Mouse (Mus musculus) forebrain, embryonic 11.5 days (tissue): ENCODE measurements around the gene Notch2. TPM values are rescaled to one million over a fixed set of nuclear protein-coding genes. Genes with fewer than 3 reads are reported as not detected.

Experiments
- ATAC-seq: fragments of 200-750 bp; cut with Nextera tagmentation; replicated peaks from 2 replicates; pipeline ENCODE4 v1.8.0; 2017; ENCODE audit warnings: moderate TSS enrichment; ENCODE audit not compliant: low FRiP score
- DNase-seq: peaks from one replicate; pipeline ENCODE4 v3.0.0-alpha.2; 2017; ENCODE audit warnings: low spot score
- H3K27ac ChIP-seq: fragments of 300-500 bp; sonication (generic); 2 replicates; pipeline ENCODE4 v1.5.1; 2014; ENCODE audit warnings: low read depth, low read length
- H3K27me3 ChIP-seq: fragments of 300-500 bp; sonication (generic); 2 replicates; pipeline ENCODE4 v1.6.1; 2014; ENCODE audit warnings: mild to moderate bottlenecking, low read length, mixed read lengths; ENCODE audit not compliant: control insufficient read depth, insufficient read depth
- H3K36me3 ChIP-seq: fragments of 300-500 bp; sonication (generic); 2 replicates; pipeline ENCODE4 v1.6.1; 2014; ENCODE audit warnings: mild to moderate bottlenecking, low read length, moderate library complexity, mixed read lengths; ENCODE audit not compliant: control insufficient read depth, insufficient read depth
- H3K4me1 ChIP-seq: fragments of 300-500 bp; sonication (generic); replicated peaks from 2 replicates; pipeline ENCODE4 v1.6.1; 2014; ENCODE audit warnings: low read length, mixed read lengths; ENCODE audit not compliant: control insufficient read depth, insufficient read depth
- H3K4me2 ChIP-seq: fragments of 300-500 bp; sonication (generic); 2 replicates; pipeline ENCODE4 v1.6.1; 2014; ENCODE audit warnings: low read depth, mild to moderate bottlenecking, low read length, moderate library complexity, mixed read lengths; ENCODE audit not compliant: severe bottlenecking
- H3K4me3 ChIP-seq: fragments of 300-500 bp; sonication (generic); 2 replicates; pipeline ENCODE4 v1.5.1; 2014; ENCODE audit warnings: low read depth, low read length
- H3K9ac ChIP-seq: fragments of 300-500 bp; sonication (generic); 2 replicates; pipeline ENCODE4 v1.6.1; 2014; ENCODE audit warnings: low read length
- H3K9me3 ChIP-seq: fragments of 300-500 bp; sonication (generic); 2 replicates; pipeline ENCODE4 v1.6.1; 2016; ENCODE audit warnings: low read length, mixed read lengths; ENCODE audit not compliant: control insufficient read depth
- WGBS: fragments of 180-500 bp; shearing (Covaris S2); extraction: QIAGEN DNeasy Blood & Tissue Kit; methylation state at CpG from one replicate; pipeline ENCODE4 v1.1.7; 2014; 5-methylcytosine and 5-hydroxymethylcytosine counted together
- polyA plus RNA-seq: library from polyadenylated mRNA; unstranded; fragments of >200 nt; fragmentation: Nextera tagmentation; extraction: Ambion mirVana; gene quantifications from 2 replicates; pipeline ENCODE4 v1.2.1, GENCODE M21; 2014

The Notch2 gene
- polyA plus RNA-seq, 1 experiment from 2014 or later, result 27.6 TPM

GRCm38 (mm10) chr3:98004231-98004630 lies 9.1 kb upstream of the Notch2 start:
- ATAC-seq (no peak), DNase-seq (no peak)
- Histone ChIP-seq H3K27me3 (no peaks in the 10 kb centered on the region), H3K9ac (no peak overlapping the region), H3K36me3 (no peaks in the 10 kb centered on the region), H3K4me1 (no peaks in the 10 kb centered on the region), H3K4me3 (no peak overlapping the region), H3K27ac (no peak overlapping the region), H3K9me3 (no peaks in the 10 kb centered on the region), H3K4me2 (no peak overlapping the region)
- WGBS, result 85% methylated on average over 3 of the region's 3 CpGs

- H3K4me1 ChIP-seq, result no peaks in the 10 kb centered on the region
- H3K4me3 ChIP-seq, result no peak overlapping the region
- no peak overlapping the region for H3K9ac ChIP-seq
- no peaks in the 10 kb centered on the region for H3K9me3 ChIP-seq
- WGBS, result 88% methylated on average over 5 of the region's 5 CpGs
- no peaks in the 10 kb centered on the region for H3K36me3 ChIP-seq
- DNase-seq (no peak), ATAC-seq (no peak)
- H3K4me2 ChIP-seq, result no peak overlapping the region
- no peaks in the 10 kb centered on the region for H3K27me3 ChIP-seq
- H3K27ac ChIP-seq, result no peak overlapping the region
Observed at GRCm38 (mm10) chr3:98005306-98005705, 8.0 kb upstream of the Notch2 start.

DNA sequence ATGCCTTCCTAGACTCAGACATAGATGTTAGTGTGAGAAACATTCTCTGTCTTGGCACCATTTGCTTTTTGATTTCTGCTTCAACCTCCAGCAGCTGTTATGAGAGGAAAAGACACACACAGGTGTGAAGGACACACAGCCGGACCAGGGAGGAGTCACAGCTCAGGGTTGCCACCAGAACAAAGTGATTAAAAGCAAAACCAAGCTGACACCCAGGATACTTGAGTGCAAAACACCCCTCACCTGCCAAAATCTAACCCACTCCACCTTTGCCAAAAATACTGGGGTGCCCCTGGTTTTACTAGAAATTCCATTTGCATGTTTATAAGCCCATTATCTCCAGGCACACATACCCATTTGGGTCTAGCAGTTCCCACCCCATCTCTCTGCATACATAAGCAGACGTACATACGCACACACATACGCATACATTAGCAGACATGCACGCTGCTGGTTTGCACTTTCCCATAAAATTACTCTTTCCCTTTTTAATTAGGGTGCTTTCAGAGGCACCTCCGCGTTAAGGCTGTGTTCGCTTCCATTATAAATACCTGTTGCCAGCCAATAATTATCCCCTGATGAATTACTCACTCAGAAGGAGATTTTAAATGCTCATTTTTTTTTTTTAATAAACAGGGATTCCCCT lies 7.2 kb upstream of the Notch2 start:
- no peak for DNase-seq
- no peak overlapping the region for H3K27ac ChIP-seq
- no peak for ATAC-seq
- no peaks in the 10 kb centered on the region for H3K27me3 ChIP-seq
- H3K4me3 ChIP-seq, result no peak overlapping the region
- no peak overlapping the region for H3K9ac ChIP-seq
- no peak overlapping the region for H3K4me2 ChIP-seq
- 64% methylated on average over 8 of the region's 8 CpGs for WGBS
- H3K4me1 ChIP-seq, result no peaks in the 10 kb centered on the region
- H3K9me3 ChIP-seq, result no peaks in the 10 kb centered on the region
- no peaks in the 10 kb centered on the region for H3K36me3 ChIP-seq

GRCm38 (mm10) chr3:98006973-98007372 lies 6.4 kb upstream of the Notch2 start:
- H3K9ac ChIP-seq, result no peak overlapping the region
- no peaks in the 10 kb centered on the region for H3K4me1 ChIP-seq
- no peak overlapping the region for H3K27ac ChIP-seq
- no peak for ATAC-seq
- no peak for DNase-seq
- no peaks in the 10 kb centered on the region for H3K9me3 ChIP-seq
- H3K27me3 ChIP-seq, result no peaks in the 10 kb centered on the region
- WGBS, result 89% methylated on average over 5 of the region's 5 CpGs
- no peaks in the 10 kb centered on the region for H3K36me3 ChIP-seq
- no peak overlapping the region for H3K4me2 ChIP-seq
- no peak overlapping the region for H3K4me3 ChIP-seq

- H3K27ac ChIP-seq, result no peak overlapping the region
- no peak overlapping the region for H3K4me2 ChIP-seq
- H3K36me3 ChIP-seq, result no peaks in the 10 kb centered on the region
- H3K4me3 ChIP-seq, result no peak overlapping the region
- ATAC-seq (no peak), DNase-seq (no peak)
- no peaks in the 10 kb centered on the region for H3K27me3 ChIP-seq
- WGBS, result 81% methylated on average over 6 of the region's 6 CpGs
- no peak overlapping the region for H3K9ac ChIP-seq
- no peaks in the 10 kb centered on the region for H3K9me3 ChIP-seq
- 0 out of 2 replicates have a peak, but pooled peaks cover 2% of the 10 kb centered on the region for H3K4me1 ChIP-seq
Observed at GRCm38 (mm10) chr3:98008143-98008542, 5.2 kb upstream of the Notch2 start.

- H3K9ac ChIP-seq, result no peak overlapping the region
- 64% methylated on average over 7 of the region's 7 CpGs for WGBS
Observed at GRCm38 (mm10) chr3:98009190-98009840, 4.0 kb upstream of the Notch2 start.

DNA sequence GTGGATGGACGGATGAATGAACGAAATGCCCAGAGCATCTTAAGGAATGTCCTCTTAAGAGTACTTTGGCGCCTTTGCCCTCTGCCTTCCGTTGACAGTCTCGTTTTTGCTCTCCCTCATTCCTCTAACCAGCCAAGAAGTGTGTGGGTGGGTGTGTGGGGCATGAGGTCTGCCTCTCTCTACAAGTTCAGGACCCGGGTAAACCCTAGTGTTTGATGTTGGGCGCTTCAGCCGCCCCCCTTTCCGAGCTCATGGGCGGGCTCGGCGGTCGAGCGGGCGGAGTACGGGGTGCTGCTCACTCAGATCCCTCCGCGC lies 284 bp upstream of the Notch2 start:
- Histone ChIP-seq H3K9ac (peak overlapping the region; percentile 46), H3K36me3 (no peaks in the 10 kb centered on the region), H3K4me1 (0 out of 2 replicates have a peak, but pooled peaks cover 2% of the 10 kb centered on the region), H3K27ac (no peak overlapping the region), H3K9me3 (no peaks in the 10 kb centered on the region), H3K4me2 (peak overlapping the region; percentile 71), H3K4me3 (peak overlapping the region; percentile 76), H3K27me3 (no peaks in the 10 kb centered on the region)
- 0% methylated on average over 18 of the region's 18 CpGs for WGBS
- DNase-seq (no peak), ATAC-seq (no peak; the same call in 1 of the 2 replicates)

More at GRCm38 (mm10) chr3:98009190-98009840, 4.0 kb upstream of the Notch2 start:
- Histone ChIP-seq H3K4me3 (no peak overlapping the region), H3K4me1 (0 out of 2 replicates have a peak, but pooled peaks cover 2% of the 10 kb centered on the region), H3K9me3 (no peaks in the 10 kb centered on the region), H3K4me2 (no peak overlapping the region), H3K27me3 (no peaks in the 10 kb centered on the region), H3K27ac (no peak overlapping the region), H3K36me3 (no peaks in the 10 kb centered on the region)
- no peak for ATAC-seq
- no peak for DNase-seq

DNA sequence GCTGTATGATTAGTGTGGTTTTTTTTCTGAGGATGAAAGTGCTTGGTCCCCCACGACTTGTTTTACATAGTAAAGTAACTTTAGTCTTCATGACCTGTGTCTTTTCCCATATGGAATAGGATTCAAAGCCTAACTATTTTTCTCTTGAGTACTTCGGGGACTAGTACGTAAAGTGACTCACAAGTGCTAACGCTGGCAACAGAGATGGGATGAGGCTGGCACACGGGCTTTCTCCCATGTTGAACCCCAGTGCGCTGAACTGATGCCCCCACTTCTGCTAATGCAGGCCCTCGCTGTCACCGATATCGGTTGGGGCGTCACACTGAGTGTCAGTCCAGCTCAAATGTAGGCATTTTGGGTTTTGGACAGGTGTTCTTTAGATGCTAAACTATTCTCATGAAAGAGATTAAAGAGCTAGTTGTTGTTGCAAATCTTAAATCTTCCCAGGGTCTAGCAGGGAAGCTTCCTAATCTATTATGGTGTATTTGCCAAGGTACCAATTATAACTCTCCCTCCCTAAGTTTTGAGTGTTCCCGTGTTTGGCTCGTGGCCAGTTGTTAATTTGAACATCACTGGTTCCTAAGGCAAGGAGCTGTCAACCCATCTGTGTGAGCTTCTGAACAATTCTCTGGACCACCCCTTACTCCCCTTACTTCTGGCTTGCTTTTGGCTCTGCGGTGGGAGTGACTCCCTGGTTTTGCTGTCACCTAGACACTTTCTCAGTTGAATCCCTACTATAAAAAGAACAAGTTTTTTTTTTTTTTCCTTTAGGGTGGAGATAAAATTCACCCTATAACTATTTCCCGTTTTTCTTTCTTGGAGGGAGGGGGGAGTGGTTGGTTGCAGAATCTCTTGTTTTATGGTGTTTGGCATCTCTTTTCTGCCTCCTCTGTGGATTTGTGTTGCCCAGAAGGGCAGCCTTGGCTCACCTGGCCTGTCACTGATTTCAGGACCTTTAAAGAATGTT lies 2.2 kb downstream of the Notch2 start:
- Histone ChIP-seq H3K27ac (no peak overlapping the region), H3K4me2 (peak overlapping the region; percentile 71), H3K4me3 (0 out of 2 replicates have a peak overlapping the region, but pooled peaks have one; percentile 76), H3K27me3 (no peaks in the 10 kb centered on the region), H3K4me1 (0 out of 2 replicates have a peak, but pooled peaks cover 2% of the 10 kb centered on the region), H3K9ac (no peak overlapping the region), H3K36me3 (no peaks in the 10 kb centered on the region), H3K9me3 (no peaks in the 10 kb centered on the region)
- no peak for DNase-seq
- ATAC-seq, result no peak
- 57% methylated on average over 14 of the region's 14 CpGs for WGBS
